Mouse (Mus musculus) macrophage (primary cell): ENCODE measurements around the gene Zdhhc19. TPM values are rescaled to one million over a fixed set of nuclear protein-coding genes. Genes with fewer than 3 reads are reported as not detected.
"Not testable (repeated sequence)": the region's sequence is repeated elsewhere in the genome, so short reads cannot be mapped to it uniquely, and the experiment has no call there.

ENCODE experiments used
- H3K27ac ChIP-seq: fragments of 350-480 bp; formaldehyde crosslinking; 2 replicates; pipeline ENCODE4 v1.9.0; 2021
- H3K36me3 ChIP-seq: fragments of 350-480 bp; formaldehyde crosslinking; 2 replicates; pipeline ENCODE4 v1.9.0; 2021; ENCODE audit errors: inconsistent target
- H3K4me3 ChIP-seq: fragments of 350-480 bp; formaldehyde crosslinking; 2 replicates; pipeline ENCODE4 v1.9.0; 2021; ENCODE audit errors: inconsistent target
- H3K79me2 ChIP-seq: fragments of 350-480 bp; formaldehyde crosslinking; 2 replicates; pipeline ENCODE4 v1.9.0; 2021; ENCODE audit errors: inconsistent target
- WGBS: methylation state at CpG from one replicate; pipeline ENCODE4 v1.1.7; 2026; ENCODE audit warnings: inconsistent platforms; ENCODE audit not compliant: missing documents; 5-methylcytosine and 5-hydroxymethylcytosine counted together
- polyA plus RNA-seq: library from polyadenylated mRNA; stranded (reverse); fragments of 250-400 nt; gene quantifications from 3 replicates; pipeline ENCODE4 v1.2.4, GENCODE M21; 2018; ENCODE audit warnings: inconsistent platforms

The Zdhhc19 gene
- polyA plus RNA-seq, 1 experiment from 2014 or later = not detected

GRCm38 (mm10) chr16:32469404-32470105 lies 26.5 kb upstream of the Zdhhc19 start:
- Histone ChIP-seq H3K27ac (no peak overlapping the region), H3K79me2 (no peaks in the 10 kb centered on the region), H3K4me3 (no peak overlapping the region), H3K36me3 (peaks cover 74% of the 10 kb centered on the region)
- 63% methylated on average over 5 of the region's 5 CpGs for WGBS

GRCm38 (mm10) chr16:32472276-32473015 lies 23.6 kb upstream of the Zdhhc19 start:
- H3K27ac ChIP-seq = no peak overlapping the region
- H3K79me2 ChIP-seq = no peaks in the 10 kb centered on the region
- no peak overlapping the region for H3K4me3 ChIP-seq
- 96% methylated on average over 7 of the region's 7 CpGs for WGBS
- peaks cover 55% of the 10 kb centered on the region for H3K36me3 ChIP-seq

- WGBS = 86% methylated on average over 6 of the region's 6 CpGs
- Histone ChIP-seq H3K27ac (no peak overlapping the region), H3K4me3 (no peak overlapping the region), H3K36me3 (peaks cover 9% of the 10 kb centered on the region), H3K79me2 (no peaks in the 10 kb centered on the region)
These were observed 18.8 kb upstream of the Zdhhc19 start for GRCm38 (mm10) chr16:32477315-32477714.

GRCm38 (mm10) chr16:32479415-32479814 lies 16.6 kb upstream of the Zdhhc19 start:
- no peaks in the 10 kb centered on the region for H3K36me3 ChIP-seq
- H3K79me2 ChIP-seq = no peaks in the 10 kb centered on the region
- no peak overlapping the region for H3K4me3 ChIP-seq
- WGBS = 68% methylated on average over 2 of the region's 2 CpGs
- H3K27ac ChIP-seq = no peak overlapping the region

- H3K79me2 ChIP-seq = no peaks in the 10 kb centered on the region
- H3K27ac ChIP-seq = no peak overlapping the region
- H3K36me3 ChIP-seq = no peaks in the 10 kb centered on the region
- WGBS = 90% methylated on average over 7 of the region's 7 CpGs
- H3K4me3 ChIP-seq = no peak overlapping the region
These were observed 11.6 kb upstream of the Zdhhc19 start for GRCm38 (mm10) chr16:32484431-32484871.

GRCm38 (mm10) chr16:32485209-32485608 lies 10.9 kb upstream of the Zdhhc19 start:
- H3K79me2 ChIP-seq = no peaks in the 10 kb centered on the region
- H3K4me3 ChIP-seq = no peak overlapping the region
- H3K36me3 ChIP-seq = no peaks in the 10 kb centered on the region
- H3K27ac ChIP-seq = no peak overlapping the region
- 82% methylated on average over 2 of the region's 2 CpGs for WGBS

GRCm38 (mm10) chr16:32486046-32486445 lies 10.0 kb upstream of the Zdhhc19 start:
- 83% methylated on average over 6 of the region's 6 CpGs for WGBS
- Histone ChIP-seq H3K27ac (no peak overlapping the region), H3K79me2 (no peaks in the 10 kb centered on the region), H3K4me3 (no peak overlapping the region), H3K36me3 (no peaks in the 10 kb centered on the region)

GRCm38 (mm10) chr16:32487234-32488111 lies 8.6 kb upstream of the Zdhhc19 start, which contains the start of gene Slc51a:
Gene Slc51a, minus strand, starts transcription at chr16:32487879.
- WGBS = 93% methylated on average over 15 of the region's 15 CpGs
- H3K36me3 ChIP-seq = no peaks in the 10 kb centered on the region
- no peaks in the 10 kb centered on the region for H3K79me2 ChIP-seq
- H3K27ac ChIP-seq = no peak within 1 kb of the TSS
- H3K4me3 ChIP-seq = no peak within 1 kb of the TSS

GRCm38 (mm10) chr16:32488939-32489338 lies 7.1 kb upstream of the Zdhhc19 start:
- WGBS = 96% methylated on average over 3 of the region's 3 CpGs
- Histone ChIP-seq H3K27ac (no peak overlapping the region), H3K36me3 (no peaks in the 10 kb centered on the region), H3K4me3 (no peak overlapping the region), H3K79me2 (no peaks in the 10 kb centered on the region)

GRCm38 (mm10) chr16:32494371-32494770 lies 1.7 kb upstream of the Zdhhc19 start:
- not testable (repeated sequence) for H3K4me3 ChIP-seq, H3K27ac ChIP-seq, H3K79me2 ChIP-seq, H3K36me3 ChIP-seq
- 56% methylated on average over 4 of the region's 6 CpGs for WGBS

- Histone ChIP-seq H3K36me3 (no peaks in the 10 kb centered on the region), H3K79me2 (no peaks in the 10 kb centered on the region), H3K27ac (no peak overlapping the region), H3K4me3 (no peak overlapping the region)
- WGBS = 85% methylated on average over 10 of the region's 13 CpGs
These were observed 2.9 kb downstream of the Zdhhc19 start for GRCm38 (mm10) chr16:32498996-32499395.

GRCm38 (mm10) chr16:32499430-32500037 lies 3.5 kb downstream of the Zdhhc19 start:
- H3K36me3 ChIP-seq = no peaks in the 10 kb centered on the region
- 21% methylated on average over 22 of the region's 22 CpGs for WGBS
- H3K27ac ChIP-seq = no peak overlapping the region
- no peak overlapping the region for H3K4me3 ChIP-seq
- no peaks in the 10 kb centered on the region for H3K79me2 ChIP-seq

- 30% methylated on average over 7 of the region's 7 CpGs for WGBS
- Histone ChIP-seq H3K36me3 (no peaks in the 10 kb centered on the region), H3K27ac (no peak overlapping the region), H3K79me2 (no peaks in the 10 kb centered on the region), H3K4me3 (no peak overlapping the region)
These were observed 5.4 kb downstream of the Zdhhc19 start for GRCm38 (mm10) chr16:32501459-32501858.

GRCm38 (mm10) chr16:32502621-32503335 lies 6.7 kb downstream of the Zdhhc19 start:
- H3K27ac ChIP-seq = no peak overlapping the region
- no peaks in the 10 kb centered on the region for H3K36me3 ChIP-seq
- H3K4me3 ChIP-seq = no peak overlapping the region
- WGBS = 88% methylated on average over 12 of the region's 12 CpGs
- H3K79me2 ChIP-seq = no peaks in the 10 kb centered on the region
